Mouse (Mus musculus): ENCODE measurements at regions not wholly inside any gene's neighbourhood (a gene's known extent, or its start where the extent isn't known, plus 50 kb on each side); places are given as distances from the start of the nearest gene placed in this dataset.

GRCm38 (mm10) chr4:28646154-28646553, 166.8 kb upstream of the Epha7 start:
- no peak for DNase-seq (ENCODE audit: low spot score in 2 of 2)

GRCm38 (mm10) chr4:28659478-28659877, 153.5 kb upstream of the Epha7 start:
- DNase-seq (ENCODE audit: low spot score in 2 of 2), result no peak

GRCm38 (mm10) chr4:28698171-28698570, 114.8 kb upstream of the Epha7 start:
- DNase-seq (ENCODE audit: low spot score in 2 of 2), result peak; percentile 4 to 22

GRCm38 (mm10) chr4:28700481-28700880, 112.5 kb upstream of the Epha7 start:
- peak; percentile 55 to 61 for DNase-seq (ENCODE audit: low spot score in 2 of 2)

GRCm38 (mm10) chr4:28703356-28703755, 109.6 kb upstream of the Epha7 start:
- DNase-seq (ENCODE audit: low spot score in 2 of 2), result no peak

Data from left cerebral cortex, adult 9 months (tissue).